Mouse (Mus musculus): ENCODE results near the gene Atp6v1b1. TPM values are rescaled to one million over a fixed set of nuclear protein-coding genes. Genes with fewer than 3 reads are reported as not detected.

Gene Atp6v1b1
- polyA plus RNA-seq (2014; fragmentation: Illumina TruSeq; extraction: RNeasy Lipid Tissue Mini Kit (QIAGEN cat#74804); ENCODE audit: low read depth, low replicate concordance): not detected

GRCm38 (mm10) chr6:83742761-83743160 is at the start of gene Atp6v1b1:
Gene Atp6v1b1, plus strand, starts transcription at chr6:83742990.

GRCm38 (mm10) chr6:83711067-83711675 is 31.6 kb upstream of the Atp6v1b1 start, which contains the start of gene Vax2:
Gene Vax2, plus strand, starts transcription at chr6:83711264.

GRCm38 (mm10) chr6:83762344-83762743 is 19.6 kb downstream of the Atp6v1b1 start, which contains the start of gene Ankrd53:
Gene Ankrd53, plus strand, starts transcription at chr6:83762644.

GRCm38 (mm10) chr6:83775638-83776293 is 33.0 kb downstream of the Atp6v1b1 start, which contains the start of gene Tex261:
Gene Tex261, minus strand, starts transcription at chr6:83775813.

GRCm38 (mm10) chr6:83794760-83795296 is 52.0 kb downstream of the Atp6v1b1 start, which contains the start of gene Nagk:
Gene Nagk, plus strand, starts transcription at chr6:83794982.

Other genes starting within 250 kb of the Atp6v1b1 start
- gene Dguok, start 236.0 kb upstream of the Atp6v1b1 start, polyA plus RNA-seq (2014; fragmentation: Illumina TruSeq; extraction: RNeasy Lipid Tissue Mini Kit (QIAGEN cat#74804); ENCODE audit: low read depth, low replicate concordance): 34.9 TPM
- gene Actg2, start 206.7 kb upstream of the Atp6v1b1 start, polyA plus RNA-seq (2014; fragmentation: Illumina TruSeq; extraction: RNeasy Lipid Tissue Mini Kit (QIAGEN cat#74804); ENCODE audit: low read depth, low replicate concordance): 1.5 TPM
- gene Stambp, start 170.3 kb upstream of the Atp6v1b1 start, polyA plus RNA-seq (2014; fragmentation: Illumina TruSeq; extraction: RNeasy Lipid Tissue Mini Kit (QIAGEN cat#74804); ENCODE audit: low read depth, low replicate concordance): 83.3 TPM
- not detected for gene Clec4f, start 86.8 kb upstream of the Atp6v1b1 start, polyA plus RNA-seq (2014; fragmentation: Illumina TruSeq; extraction: RNeasy Lipid Tissue Mini Kit (QIAGEN cat#74804); ENCODE audit: low read depth, low replicate concordance)
- not detected for gene Cd207, start 65.1 kb upstream of the Atp6v1b1 start, polyA plus RNA-seq (2014; fragmentation: Illumina TruSeq; extraction: RNeasy Lipid Tissue Mini Kit (QIAGEN cat#74804); ENCODE audit: low read depth, low replicate concordance)
- not detected for gene Vax2, start 31.7 kb upstream of the Atp6v1b1 start, polyA plus RNA-seq (2014; fragmentation: Illumina TruSeq; extraction: RNeasy Lipid Tissue Mini Kit (QIAGEN cat#74804); ENCODE audit: low read depth, low replicate concordance)
- gene Ankrd53, start 19.7 kb downstream of the Atp6v1b1 start, polyA plus RNA-seq (2014; fragmentation: Illumina TruSeq; extraction: RNeasy Lipid Tissue Mini Kit (QIAGEN cat#74804); ENCODE audit: low read depth, low replicate concordance): not detected
- gene Tex261, start 32.8 kb downstream of the Atp6v1b1 start, polyA plus RNA-seq (2014; fragmentation: Illumina TruSeq; extraction: RNeasy Lipid Tissue Mini Kit (QIAGEN cat#74804); ENCODE audit: low read depth, low replicate concordance): 59.9 TPM
- gene Nagk, start 52.0 kb downstream of the Atp6v1b1 start, polyA plus RNA-seq (2014; fragmentation: Illumina TruSeq; extraction: RNeasy Lipid Tissue Mini Kit (QIAGEN cat#74804); ENCODE audit: low read depth, low replicate concordance): 16.0 TPM
- gene Paip2b, start 88.8 kb downstream of the Atp6v1b1 start, polyA plus RNA-seq (2014; fragmentation: Illumina TruSeq; extraction: RNeasy Lipid Tissue Mini Kit (QIAGEN cat#74804); ENCODE audit: low read depth, low replicate concordance): 63.2 TPM
- 280 TPM for gene Zfp638, start 124.1 kb downstream of the Atp6v1b1 start, polyA plus RNA-seq (2014; fragmentation: Illumina TruSeq; extraction: RNeasy Lipid Tissue Mini Kit (QIAGEN cat#74804); ENCODE audit: low read depth, low replicate concordance)